Mouse (Mus musculus): ENCODE measurements around the gene Unc13b.

The Unc13b gene

GRCm38 (mm10) chr4:43037860-43038566 lies 20.7 kb upstream of the Unc13b start:
- DNase-seq (ENCODE audit: low read depth, low spot score) = no peak

GRCm38 (mm10) chr4:43038567-43039495 lies 19.9 kb upstream of the Unc13b start:
- DNase-seq (ENCODE audit: low read depth, low spot score) = peak; percentile 68

GRCm38 (mm10) chr4:43039609-43040008 lies 19.1 kb upstream of the Unc13b start:
- no peak for DNase-seq (ENCODE audit: low read depth, low spot score)

DNA sequence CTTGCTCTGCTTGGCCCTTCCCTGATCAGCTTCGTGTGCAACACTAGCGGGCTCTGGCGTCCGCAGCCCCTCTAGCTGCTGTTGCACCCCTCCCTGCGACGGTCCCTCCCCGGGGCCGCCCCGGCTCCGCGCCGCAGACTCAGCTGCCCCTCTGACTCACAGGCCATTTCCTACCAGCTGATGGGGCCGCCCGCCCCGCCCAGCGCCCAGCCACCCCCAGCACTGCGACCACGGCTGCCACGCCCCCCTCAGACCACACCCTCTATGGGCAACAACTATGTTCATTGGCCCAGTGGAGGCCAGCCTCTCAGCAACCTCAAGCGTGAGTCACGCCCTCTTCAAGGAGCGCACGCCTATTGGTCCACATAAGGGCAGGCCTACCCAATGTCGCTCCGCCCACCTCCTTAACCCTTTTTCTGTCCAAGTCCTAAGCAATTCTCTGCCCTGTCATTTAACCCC lies 18.6 kb upstream of the Unc13b start:
- DNase-seq (ENCODE audit: low read depth, low spot score) = peak; percentile 98

- no peak for DNase-seq (ENCODE audit: low read depth, low spot score)
Observed at GRCm38 (mm10) chr4:43040881-43041547, 17.7 kb upstream of the Unc13b start.

DNA sequence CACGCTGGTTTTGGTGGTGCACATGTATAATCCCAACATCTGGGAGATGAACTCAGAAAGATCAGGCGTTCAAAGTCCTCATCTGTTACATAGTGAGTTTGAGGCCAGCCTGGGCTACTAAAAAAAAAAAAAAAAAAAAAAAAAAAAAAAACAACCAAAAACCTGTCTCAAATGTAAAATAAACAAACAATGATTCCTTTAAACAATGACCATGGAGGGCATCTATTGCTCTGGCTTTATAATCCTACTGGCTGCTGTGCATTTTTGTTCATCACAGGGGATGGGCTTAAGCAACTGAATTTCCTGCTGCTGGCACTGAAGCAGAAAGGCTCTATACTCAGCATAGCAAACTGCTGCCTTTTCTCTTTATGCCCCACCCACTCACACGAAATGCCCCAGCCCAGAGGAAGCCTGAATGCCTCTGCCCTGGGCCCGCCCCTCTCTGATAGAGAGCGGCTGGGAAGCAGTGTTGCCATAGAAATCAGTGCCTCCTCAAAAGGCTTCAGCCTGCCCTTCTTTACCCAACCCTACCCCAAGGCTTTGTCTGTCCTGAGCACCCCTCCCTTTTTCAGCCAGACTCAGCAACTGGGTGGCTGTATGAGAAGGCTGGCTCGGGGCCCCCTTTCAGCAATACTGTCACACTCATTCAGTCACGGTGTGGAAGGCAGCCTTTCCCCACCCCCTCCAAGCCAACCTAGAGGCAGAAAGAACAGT lies 15.0 kb upstream of the Unc13b start:
- DNase-seq (ENCODE audit: low read depth, low spot score) = peak; percentile 49

- no peak for DNase-seq (ENCODE audit: low read depth, low spot score)
Observed at GRCm38 (mm10) chr4:43044673-43045072, 14.1 kb upstream of the Unc13b start.

DNA sequence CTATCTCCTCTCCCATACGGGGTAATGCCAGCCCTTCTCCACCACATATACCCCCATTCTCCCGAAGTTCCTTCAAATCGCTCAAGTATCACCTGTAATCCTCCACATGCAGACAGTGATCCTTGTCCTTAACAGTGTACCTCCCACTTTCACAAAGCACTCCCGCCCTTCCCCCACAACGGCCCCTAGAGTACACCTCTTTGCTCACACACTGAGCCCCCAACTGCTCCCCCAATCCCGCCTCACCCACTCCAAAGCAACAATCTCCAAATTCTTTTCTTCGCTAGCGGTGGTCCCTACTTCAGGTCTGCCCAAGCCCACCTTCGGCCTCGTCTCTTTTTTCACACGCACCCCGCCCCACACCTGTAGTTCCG lies 13.5 kb upstream of the Unc13b start:
- DNase-seq (ENCODE audit: low read depth, low spot score) = no peak

DNA sequence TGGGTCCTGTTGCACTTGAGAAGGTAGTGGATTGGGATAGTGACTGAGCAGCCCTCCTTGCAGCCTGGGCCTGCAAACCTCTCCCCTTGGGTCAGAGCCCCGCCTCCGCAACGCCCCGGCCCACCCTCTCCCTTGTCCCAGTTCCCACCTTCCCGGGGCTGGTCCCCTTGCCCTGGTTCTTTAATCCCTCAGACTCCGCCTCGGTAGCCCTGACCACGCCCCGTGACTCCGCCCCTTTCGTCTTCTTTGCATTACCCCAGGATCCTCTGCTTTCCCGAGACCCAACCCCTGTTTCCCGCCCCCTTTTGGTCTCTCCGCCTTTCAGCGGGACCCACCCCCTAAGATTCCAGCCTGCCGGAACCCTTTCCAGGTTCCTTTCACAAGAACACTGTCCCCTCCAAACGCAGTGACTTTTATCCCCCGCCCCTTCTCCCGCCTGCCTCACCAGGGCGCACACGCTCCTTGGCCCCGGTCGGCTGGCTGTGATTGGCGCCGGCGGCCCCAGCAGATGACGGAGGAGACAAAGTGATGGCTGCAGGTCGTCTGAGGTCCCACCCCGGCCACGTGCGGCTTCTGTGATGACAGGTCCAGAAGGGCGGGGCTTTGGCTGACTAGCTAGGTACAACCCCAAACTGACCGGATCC lies 13.0 kb upstream of the Unc13b start, which contains the start of gene Fam214b:
Gene Fam214b, minus strand, starts transcription at position 562 of the 644 bp plus-strand sequence.
- peak; percentile 94 for DNase-seq (ENCODE audit: low read depth, low spot score)

DNA sequence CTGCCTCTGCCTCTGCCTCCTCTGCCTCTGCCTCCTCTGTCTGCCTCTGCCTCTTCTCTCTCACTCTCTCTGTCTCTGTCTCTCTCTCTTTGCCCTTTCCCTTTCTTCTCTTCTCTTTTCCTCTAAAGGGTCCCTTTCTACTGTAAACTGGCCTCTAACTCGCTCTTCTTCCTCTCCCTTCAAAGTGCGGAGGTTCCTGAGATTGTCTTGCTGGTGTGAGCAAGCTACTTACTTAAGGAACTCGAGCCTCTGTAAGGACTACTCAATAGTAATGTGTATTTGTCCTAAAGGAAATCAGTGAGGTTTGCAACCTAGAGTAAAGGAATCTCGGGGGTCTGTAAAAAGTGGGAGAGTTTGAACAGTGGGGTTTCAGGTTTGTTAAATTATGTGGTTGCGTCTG lies 12.1 kb upstream of the Unc13b start:
- DNase-seq (ENCODE audit: low read depth, low spot score) = no peak

DNA sequence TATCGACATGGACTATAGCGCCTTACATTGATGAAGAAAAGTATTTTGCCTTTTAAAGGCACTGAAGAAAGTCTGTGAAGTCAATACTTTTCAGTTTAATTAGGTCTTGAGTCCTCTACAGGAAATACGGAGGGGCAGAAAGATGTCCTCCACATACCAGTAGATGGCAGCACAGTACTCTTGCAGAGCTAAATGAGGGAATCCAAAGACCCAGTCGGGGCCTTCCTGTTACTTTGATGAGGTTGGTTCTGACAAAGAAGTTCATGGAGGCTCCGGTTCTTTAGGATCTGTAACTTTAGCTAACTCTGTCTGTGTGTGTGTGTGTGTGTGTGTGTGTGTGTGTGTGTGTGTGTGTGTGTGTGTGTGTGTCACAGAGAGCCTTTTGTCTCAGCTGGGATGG lies 11.5 kb upstream of the Unc13b start:
- DNase-seq (ENCODE audit: low read depth, low spot score) = peak; percentile 77

- DNase-seq (ENCODE audit: low read depth, low spot score) = peak; percentile 58
Observed at GRCm38 (mm10) chr4:43052627-43053026, 6.1 kb upstream of the Unc13b start.

DNA sequence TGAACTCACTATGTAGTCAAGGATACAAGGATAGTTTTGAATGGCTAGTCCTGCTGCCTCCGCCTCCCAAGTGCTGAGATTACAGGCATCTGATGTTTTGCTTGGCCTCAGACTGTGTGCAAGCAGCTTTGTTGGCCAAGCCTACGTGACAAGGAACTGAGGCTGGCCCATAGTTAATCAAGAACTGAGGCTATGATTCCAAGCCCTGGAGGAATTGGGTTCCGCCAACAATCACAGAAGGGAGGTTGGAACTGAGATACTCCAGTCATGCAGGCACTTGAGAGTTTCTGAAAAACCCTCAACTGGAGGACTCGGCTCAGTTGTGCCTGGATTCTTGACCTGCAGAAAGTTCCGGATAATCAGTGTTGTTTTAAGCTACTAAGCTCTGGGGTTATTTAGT lies 1.1 kb upstream of the Unc13b start:
- DNase-seq (ENCODE audit: low read depth, low spot score) = no peak

DNA sequence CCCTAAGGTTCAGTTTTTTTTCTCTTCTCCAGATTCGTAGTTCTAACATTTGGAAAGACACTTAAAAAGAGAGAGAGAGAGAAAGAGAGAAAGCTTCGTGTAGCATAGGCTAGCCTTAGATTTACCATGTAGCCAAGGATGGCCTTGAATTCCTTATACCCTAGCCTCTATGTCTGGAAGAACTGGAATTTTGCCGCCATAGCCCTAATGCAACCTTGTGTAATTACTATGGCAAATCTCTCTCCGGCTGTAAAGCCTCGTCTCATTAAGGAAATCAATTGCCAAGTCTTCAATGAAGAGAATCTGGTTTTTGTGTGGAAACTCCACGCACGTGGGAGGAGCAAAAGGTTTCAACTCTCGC lies 381 bp upstream of the Unc13b start:
- no peak for DNase-seq (ENCODE audit: low read depth, low spot score)

DNA sequence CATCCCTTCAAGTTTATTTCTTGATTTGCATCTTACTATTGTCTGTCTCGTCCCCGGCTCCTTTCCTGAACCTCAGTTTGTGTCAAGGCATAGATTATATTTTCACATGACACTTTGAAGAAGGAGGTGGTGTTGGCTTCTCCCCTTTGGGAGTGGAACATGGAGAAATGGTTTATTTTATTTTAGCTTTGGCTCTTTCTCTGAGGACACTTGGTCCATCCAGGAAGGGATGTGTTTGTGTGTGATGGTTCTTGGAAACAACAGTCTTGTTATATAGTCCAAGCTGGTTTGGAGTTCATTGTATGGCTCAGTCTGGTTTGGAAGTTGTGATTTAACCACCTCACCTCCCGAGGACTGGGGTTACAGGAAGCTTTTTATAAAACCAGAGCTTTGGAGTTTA lies 944 bp downstream of the Unc13b start:
- DNase-seq (ENCODE audit: low read depth, low spot score) = no peak

- DNase-seq (ENCODE audit: low read depth, low spot score) = no peak
Observed at GRCm38 (mm10) chr4:43060286-43060685, 1.5 kb downstream of the Unc13b start.

- DNase-seq (ENCODE audit: low read depth, low spot score) = no peak
Observed at GRCm38 (mm10) chr4:43065471-43065870, 6.7 kb downstream of the Unc13b start.

DNA sequence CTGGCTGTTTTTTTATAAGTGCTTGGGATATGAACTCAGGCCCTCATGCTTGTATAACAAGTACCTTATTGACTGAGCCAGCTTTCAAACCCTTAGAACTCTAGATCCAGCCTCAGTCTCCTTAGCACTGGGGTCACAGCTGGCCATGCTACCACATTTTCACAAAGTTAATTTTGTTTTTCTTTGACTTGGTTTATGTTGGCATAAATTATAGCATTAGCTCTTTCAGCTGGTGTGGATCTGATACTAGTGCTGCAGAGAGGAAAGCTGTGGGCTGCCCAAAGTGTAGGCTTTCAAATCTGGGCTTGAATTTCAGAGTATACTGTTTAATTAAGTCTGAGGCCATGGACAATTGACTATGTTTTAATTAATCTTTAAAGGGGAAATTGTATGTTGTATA lies 16.2 kb downstream of the Unc13b start:
- no peak for DNase-seq (ENCODE audit: low read depth, low spot score)

GRCm38 (mm10) chr4:43078071-43078718 lies 19.4 kb downstream of the Unc13b start:
- no peak for DNase-seq (ENCODE audit: low read depth, low spot score)

GRCm38 (mm10) chr4:43082458-43082857 lies 23.7 kb downstream of the Unc13b start:
- no peak for DNase-seq (ENCODE audit: low read depth, low spot score)

GRCm38 (mm10) chr4:43089950-43090349 lies 31.2 kb downstream of the Unc13b start:
- no peak for DNase-seq (ENCODE audit: low read depth, low spot score)
